Mouse (Mus musculus): ENCODE results near the gene Skint4. TPM values are rescaled to one million over a fixed set of nuclear protein-coding genes. Genes with fewer than 3 reads are reported as not detected.

Gene Skint4
- not detected for total RNA-seq (2023)

GRCm38 (mm10) chr4:112071716-112072115 lies at the start of gene Skint4:
Skint4 (plus strand) TSS chr4:112072016.

Other genes with a start within 250 kb of the Skint4 start
- gene Slc5a9, start 169.1 kb upstream of the Skint4 start, total RNA-seq (2023), result not detected
- not detected for gene Skint8, start 152.6 kb upstream of the Skint4 start, total RNA-seq (2023)
- gene Skint7, start 99.1 kb upstream of the Skint4 start, total RNA-seq (2023), result not detected
- not detected for gene Skint1, start 65.7 kb upstream of the Skint4 start, total RNA-seq (2023)
- not detected for gene Skint3, start 160.2 kb downstream of the Skint4 start, total RNA-seq (2023)

Measured in CD4-positive naive resting alpha-beta T cell, adult 76 days (primary cell).